Mouse (Mus musculus) limb, embryonic 14.5 days (tissue): ENCODE measurements around the gene Opa3. TPM values are rescaled to one million over a fixed set of nuclear protein-coding genes. Genes with fewer than 3 reads are reported as not detected.

Experiments used
- ATAC-seq: fragments of 200-750 bp; cut with Nextera tagmentation; 2 replicates; pipeline ENCODE4 v1.8.0; 2017; ENCODE audit warnings: low read depth, moderate number of reproducible peaks, moderate TSS enrichment; ENCODE audit not compliant: low FRiP score
- DNase-seq: peaks from one replicate; pipeline ENCODE4 v3.0.0-alpha.2; 2015; ENCODE audit warnings: low spot score
- H3K27ac ChIP-seq: fragments of 300-500 bp; sonication (generic); replicated peaks from 2 replicates; pipeline ENCODE4 v1.5.1; 2014; ENCODE audit warnings: low read depth, mild to moderate bottlenecking, low read length, moderate library complexity, mixed read lengths
- H3K27me3 ChIP-seq: fragments of 300-500 bp; sonication (generic); 2 replicates; pipeline ENCODE4 v1.6.1; 2014; ENCODE audit warnings: low read length, mixed read lengths; ENCODE audit not compliant: control insufficient read depth, insufficient read depth
- H3K36me3 ChIP-seq: fragments of 300-500 bp; sonication (generic); 2 replicates; pipeline ENCODE4 v1.6.1; 2014; ENCODE audit warnings: mild to moderate bottlenecking, low read length, moderate library complexity, mixed read lengths; ENCODE audit not compliant: control insufficient read depth, insufficient read depth
- H3K4me1 ChIP-seq: fragments of 300-500 bp; sonication (generic); 2 replicates; pipeline ENCODE4 v1.6.1; 2014; ENCODE audit warnings: antibody characterized with exemption, low read length, mixed read lengths; ENCODE audit not compliant: control insufficient read depth, insufficient read depth
- H3K4me2 ChIP-seq: fragments of 300-500 bp; sonication (generic); replicated peaks from 2 replicates; pipeline ENCODE4 v1.6.1; 2014; ENCODE audit warnings: low read depth, mild to moderate bottlenecking, low read length, moderate library complexity; ENCODE audit not compliant: severe bottlenecking
- H3K4me3 ChIP-seq: fragments of 300-500 bp; sonication (generic); replicated peaks from 2 replicates; pipeline ENCODE4 v1.5.1; 2014; ENCODE audit warnings: low read length
- H3K9ac ChIP-seq: fragments of 300-500 bp; sonication (generic); 2 replicates; pipeline ENCODE4 v1.6.1; 2014; ENCODE audit warnings: mild to moderate bottlenecking, low read depth, low read length, moderate library complexity; ENCODE audit not compliant: severe bottlenecking
- H3K9me3 ChIP-seq: fragments of 300-500 bp; sonication (generic); 2 replicates; pipeline ENCODE4 v1.6.1; 2016; ENCODE audit warnings: low read length; ENCODE audit not compliant: control insufficient read depth
- POLR2A ChIP-seq: fragments of 200-500 bp; IDR thresholded peaks from 2 replicates; pipeline ENCODE4 v1.8.0; 2012; ENCODE audit warnings: inconsistent platforms, mild to moderate bottlenecking, moderate library complexity, borderline replicate concordance; ENCODE audit not compliant: insufficient read depth, insufficient read length; ENCODE audit errors: extremely low read depth
- WGBS: fragments of 180-500 bp; shearing (Covaris S2); extraction: QIAGEN DNeasy Blood & Tissue Kit; methylation state at CpG from one replicate; pipeline ENCODE4 v1.1.7; 2014; 5-methylcytosine and 5-hydroxymethylcytosine counted together
- polyA plus RNA-seq, 2 experiments: library from polyadenylated mRNA; depleted of rRNA in 1 of 2; stranded (reverse) in 1 of 2; unstranded in 1 of 2; fragments of >200 nt; fragmentation: Nextera tagmentation in 1 of 2; extraction: Ambion mirVana in 1 of 2; gene quantifications; 2 replicates each; pipeline versions ENCODE4 v1.2.1 to v1.2.3; 2012 to 2014

Opa3 gene
- polyA plus RNA-seq, 2 experiments: 19.6 to 27.5 TPM

DNA sequence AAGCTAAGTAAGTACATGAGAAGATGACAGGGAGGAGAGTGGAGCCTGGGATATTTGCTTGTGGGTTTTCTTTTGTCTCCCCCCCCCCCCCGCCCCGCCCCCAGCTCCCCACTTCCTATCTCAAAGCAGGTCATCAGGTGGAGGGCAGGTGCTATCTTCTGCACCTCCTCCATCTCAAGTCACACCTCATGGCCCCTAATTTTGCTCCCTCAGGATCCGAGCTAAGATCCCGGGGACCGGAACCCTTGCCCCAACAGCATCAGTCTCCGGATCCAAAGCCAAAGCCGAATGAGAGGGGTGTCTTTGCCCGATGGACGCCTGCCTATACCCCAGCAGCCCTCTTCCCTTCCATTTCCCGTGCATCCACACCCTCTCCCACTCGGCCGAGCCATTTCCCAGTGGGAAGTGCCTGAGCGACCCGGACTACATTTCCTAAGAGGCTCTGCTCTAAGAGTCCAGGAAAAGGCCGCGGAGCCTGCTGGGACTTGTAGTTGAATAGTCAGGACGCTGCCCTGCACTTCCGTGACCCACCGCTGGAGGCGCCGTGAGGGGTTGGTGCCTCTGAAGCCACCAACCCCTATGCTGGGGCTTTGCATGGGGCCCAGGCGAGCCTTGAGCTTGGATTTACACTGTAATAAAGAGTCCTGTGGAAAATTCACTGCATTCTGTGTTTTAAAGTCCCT lies 67.5 kb downstream of the Opa3 start:
- peak; percentile 67 for ATAC-seq
- Histone ChIP-seq H3K4me3 (peak overlapping the region; percentile 38), H3K36me3 (no peaks in the 10 kb centered on the region), H3K9me3 (no peaks in the 10 kb centered on the region), H3K9ac (peak overlapping the region; percentile 43), H3K4me1 (peaks cover 8% of the 10 kb centered on the region), H3K4me2 (peak overlapping the region; percentile 59), H3K27ac (no peak overlapping the region), H3K27me3 (no peaks in the 10 kb centered on the region)
- DNase-seq: peak; percentile 98
- WGBS: 17% methylated on average over 21 of the region's 22 CpGs
- TF ChIP-seq POLR2A: peak; percentile 26; the same call in 1 of the 2 replicates

DNA sequence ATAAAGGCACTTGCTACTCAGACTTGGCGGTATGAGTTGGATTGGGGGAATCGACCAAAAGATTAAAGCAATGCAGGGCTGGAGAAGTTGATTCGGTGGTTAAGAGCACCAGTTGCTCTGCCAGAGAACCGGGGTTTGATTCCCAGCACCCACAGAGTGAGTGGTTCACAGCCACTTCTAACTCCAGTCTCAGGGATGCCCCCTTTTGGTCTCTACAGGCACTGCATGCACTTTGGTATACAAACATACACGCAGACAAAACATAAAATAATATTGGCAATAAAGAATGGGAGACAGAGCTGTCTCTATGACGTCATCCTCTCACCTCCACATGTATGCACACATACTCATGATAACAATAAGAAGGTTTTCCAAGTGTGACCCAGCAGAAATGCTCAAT lies 68.9 kb downstream of the Opa3 start:
- H3K9ac ChIP-seq: no peak overlapping the region
- H3K9me3 ChIP-seq: no peaks in the 10 kb centered on the region
- ATAC-seq (no peak), DNase-seq (no peak)
- H3K27me3 ChIP-seq: peaks cover 7% of the 10 kb centered on the region
- WGBS: 84% methylated on average over 6 of the region's 6 CpGs
- no peak overlapping the region for H3K27ac ChIP-seq
- no peaks in the 10 kb centered on the region for H3K4me1 ChIP-seq
- no peak overlapping the region for H3K4me2 ChIP-seq
- TF ChIP-seq POLR2A: no peak
- H3K4me3 ChIP-seq: no peak overlapping the region
- no peaks in the 10 kb centered on the region for H3K36me3 ChIP-seq

DNA sequence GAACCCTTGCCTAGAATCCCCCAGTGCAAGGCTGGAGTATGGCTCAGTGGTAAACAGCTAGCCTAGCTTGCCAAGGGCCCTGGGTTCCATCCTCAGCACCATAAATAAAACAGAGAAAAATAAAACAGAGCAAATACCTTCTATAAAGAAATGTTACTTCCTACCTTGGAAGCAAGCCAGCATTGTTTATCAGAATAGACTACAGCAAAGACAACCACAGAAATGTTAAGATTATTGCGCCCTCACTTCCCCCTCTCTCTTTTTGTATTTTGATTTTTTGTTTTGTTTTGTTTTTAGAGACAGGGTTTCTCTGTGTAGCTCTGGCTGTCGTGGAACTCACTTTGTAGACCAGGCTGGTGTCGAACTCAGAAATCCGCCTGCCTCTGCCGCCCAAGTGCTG lies 69.7 kb downstream of the Opa3 start:
- DNase-seq (no peak), ATAC-seq (no peak)
- no peak overlapping the region for H3K27ac ChIP-seq
- H3K4me2 ChIP-seq: no peak overlapping the region
- H3K36me3 ChIP-seq: no peaks in the 10 kb centered on the region
- no peak for TF ChIP-seq POLR2A
- no peak overlapping the region for H3K4me3 ChIP-seq
- H3K9me3 ChIP-seq: no peaks in the 10 kb centered on the region
- no peak overlapping the region for H3K9ac ChIP-seq
- WGBS: 88% methylated on average over 5 of the region's 5 CpGs
- H3K4me1 ChIP-seq: no peaks in the 10 kb centered on the region
- H3K27me3 ChIP-seq: peaks cover 14% of the 10 kb centered on the region

DNA sequence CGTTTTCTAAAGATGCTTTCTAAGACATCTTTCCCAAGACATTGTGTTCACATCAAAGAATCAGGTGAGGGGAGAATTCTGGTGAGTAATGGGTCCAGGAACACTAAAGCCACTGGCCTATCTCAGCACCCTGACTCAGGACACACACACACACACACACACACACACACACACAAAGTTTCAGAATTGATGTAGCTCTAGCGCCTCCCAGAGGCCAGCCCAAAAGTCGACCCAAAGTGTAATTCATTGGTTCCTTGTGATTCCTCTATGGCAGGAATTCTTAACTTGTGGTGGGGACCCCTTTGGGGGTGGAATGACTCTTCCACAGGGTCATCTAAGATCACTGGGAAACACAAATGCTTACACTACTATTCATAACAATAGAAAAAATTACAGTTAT lies 71.1 kb downstream of the Opa3 start:
- no peak for TF ChIP-seq POLR2A
- no peaks in the 10 kb centered on the region for H3K36me3 ChIP-seq
- no peak overlapping the region for H3K27ac ChIP-seq
- H3K27me3 ChIP-seq: peaks cover 28% of the 10 kb centered on the region
- DNase-seq (peak; percentile 65), ATAC-seq (no peak)
- H3K9me3 ChIP-seq: no peaks in the 10 kb centered on the region
- H3K9ac ChIP-seq: no peak overlapping the region
- H3K4me2 ChIP-seq: no peak overlapping the region
- WGBS: 22% methylated on average over 3 of the region's 3 CpGs
- H3K4me1 ChIP-seq: no peaks in the 10 kb centered on the region
- H3K4me3 ChIP-seq: no peak overlapping the region

DNA sequence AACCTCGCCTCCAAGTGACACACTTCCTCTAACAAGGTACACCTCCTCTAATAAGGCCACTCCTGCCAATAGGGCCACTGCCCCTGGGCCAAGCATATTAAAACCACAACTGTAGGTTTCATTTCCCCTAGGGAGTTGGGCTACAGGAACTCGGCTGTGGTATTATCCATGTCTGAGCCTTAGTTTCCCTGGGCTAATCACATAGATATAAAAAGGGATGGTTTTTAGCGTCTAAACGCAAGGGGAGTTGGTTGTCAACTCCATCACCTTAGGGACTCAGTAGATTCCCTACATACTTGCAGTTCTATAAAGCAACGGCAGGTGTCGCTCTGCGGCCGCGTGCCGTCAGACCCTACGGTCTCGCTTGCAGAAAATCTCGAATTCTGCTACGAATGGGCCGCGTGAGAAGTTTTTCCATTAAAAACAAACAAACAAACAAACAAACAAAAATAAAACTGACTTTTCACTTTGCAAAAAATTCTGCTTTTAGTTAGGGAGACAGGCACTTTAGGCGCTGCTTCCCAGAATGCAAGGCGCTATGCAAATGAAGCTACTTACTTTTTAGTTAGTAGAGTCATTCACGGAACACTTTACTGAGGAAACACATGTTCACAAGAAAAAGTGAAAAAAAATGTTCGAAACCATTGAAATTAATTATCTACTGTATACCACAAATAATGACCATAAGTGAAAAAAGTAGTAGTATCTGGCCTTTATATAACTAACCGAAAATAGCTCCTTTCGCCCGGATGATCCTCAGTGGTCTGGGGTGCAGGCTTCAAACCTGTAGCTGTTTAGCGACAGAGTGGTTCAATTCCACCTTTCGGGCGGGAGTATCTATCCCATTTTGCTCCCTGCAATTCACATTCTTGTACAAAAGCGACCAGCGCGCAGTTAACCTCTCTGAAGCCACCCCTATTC lies 72.6 kb downstream of the Opa3 start:
- DNase-seq: peak; percentile 88
- peak overlapping the region; percentile 57 for H3K9ac ChIP-seq
- H3K36me3 ChIP-seq: no peaks in the 10 kb centered on the region
- H3K9me3 ChIP-seq: no peaks in the 10 kb centered on the region
- peak; percentile 89 for ATAC-seq
- H3K4me2 ChIP-seq: peak overlapping the region; percentile 42
- WGBS: under 1% methylated on average over 29 of the region's 29 CpGs
- peaks cover 6% of the 10 kb centered on the region; the same call in 1 of the 2 replicates for H3K4me1 ChIP-seq
- H3K4me3 ChIP-seq: peak overlapping the region; percentile 45
- no peak overlapping the region for H3K27ac ChIP-seq
- no peak for TF ChIP-seq POLR2A
- H3K27me3 ChIP-seq: peaks cover 44% of the 10 kb centered on the region
